Mouse (Mus musculus) stomach, embryonic 14.5 days (tissue): ENCODE measurements around the gene Trim8. TPM values are rescaled to one million over a fixed set of nuclear protein-coding genes. Genes with fewer than 3 reads are reported as not detected.

Source experiments
- ATAC-seq: fragments of 200-750 bp; cut with Nextera tagmentation; 2 replicates; pipeline ENCODE4 v1.8.0; 2017; ENCODE audit warnings: low read depth, moderate TSS enrichment; ENCODE audit not compliant: insufficient number of reproducible peaks, insufficient read depth, low FRiP score
- H3K27ac ChIP-seq: fragments of 300-500 bp; sonication (generic); 2 replicates; pipeline ENCODE4 v1.5.1; 2014; ENCODE audit warnings: mild to moderate bottlenecking, low read length, moderate library complexity, mixed read lengths
- H3K27me3 ChIP-seq: fragments of 300-500 bp; sonication (generic); 2 replicates; pipeline ENCODE4 v1.6.1; 2014; ENCODE audit warnings: low read length, control low read depth, mixed read lengths; ENCODE audit not compliant: control insufficient read depth, insufficient read depth
- H3K36me3 ChIP-seq: fragments of 300-500 bp; sonication (generic); 2 replicates; pipeline ENCODE4 v1.6.1; 2014; ENCODE audit warnings: mild to moderate bottlenecking, control low read depth, low read length, moderate library complexity, mixed read lengths; ENCODE audit not compliant: control insufficient read depth, insufficient read depth
- H3K4me1 ChIP-seq: fragments of 300-500 bp; sonication (generic); 2 replicates; pipeline ENCODE4 v1.6.1; 2014; ENCODE audit warnings: low read length, control low read depth, mixed read lengths; ENCODE audit not compliant: control insufficient read depth, insufficient read depth
- H3K4me2 ChIP-seq: fragments of 300-500 bp; sonication (generic); replicated peaks from 2 replicates; pipeline ENCODE4 v1.6.1; 2014; ENCODE audit warnings: low read depth, low read length, control low read depth
- H3K4me3 ChIP-seq: fragments of 300-500 bp; sonication (generic); 2 replicates; pipeline ENCODE4 v1.5.1; 2014; ENCODE audit warnings: low read depth, low read length, control low read depth
- H3K9ac ChIP-seq: fragments of 300-500 bp; sonication (generic); replicated peaks from 2 replicates; pipeline ENCODE4 v1.6.1; 2014; ENCODE audit warnings: low read depth, mild to moderate bottlenecking, control low read depth, low read length, moderate library complexity, mixed read lengths
- H3K9me3 ChIP-seq: fragments of 300-500 bp; sonication (generic); 2 replicates; pipeline ENCODE4 v1.6.1; 2016; ENCODE audit warnings: low read depth, low read length, control low read depth; ENCODE audit not compliant: control insufficient read depth
- WGBS: fragments of 180-500 bp; shearing (Covaris S2); extraction: QIAGEN DNeasy Blood & Tissue Kit; methylation state at CpG from one replicate; pipeline ENCODE4 v1.1.7; 2014; 5-methylcytosine and 5-hydroxymethylcytosine counted together
- polyA plus RNA-seq: library from polyadenylated mRNA; unstranded; fragments of >200 nt; fragmentation: Nextera tagmentation; extraction: Ambion mirVana; gene quantifications from 2 replicates; pipeline ENCODE4 v1.2.1, GENCODE M21; 2014

The Trim8 gene
- polyA plus RNA-seq, 1 experiment from 2014 or later = 22.3 TPM

- peaks cover 56% of the 10 kb centered on the region for H3K4me1 ChIP-seq
- peaks cover 35% of the 10 kb centered on the region for H3K36me3 ChIP-seq
- H3K27ac ChIP-seq = peak overlapping the region; percentile 100; the same call in 1 of the 2 replicates
- H3K9ac ChIP-seq = peak overlapping the region; percentile 98; the same call in 1 of the 2 replicates
- 55% methylated on average over 9 of the region's 9 CpGs for WGBS
- peak overlapping the region; percentile 90 for H3K4me2 ChIP-seq
- H3K27me3 ChIP-seq = no peaks in the 10 kb centered on the region
- H3K9me3 ChIP-seq = no peaks in the 10 kb centered on the region
- peak overlapping the region; percentile 95 for H3K4me3 ChIP-seq
- ATAC-seq = no peak
Observed at GRCm38 (mm10) chr19:46504822-46505417, 3.4 kb downstream of the Trim8 start.

GRCm38 (mm10) chr19:46505646-46506371 lies 4.3 kb downstream of the Trim8 start:
- ATAC-seq = no peak
- Histone ChIP-seq H3K4me2 (peak overlapping the region; percentile 90), H3K36me3 (peaks cover 42% of the 10 kb centered on the region), H3K9me3 (no peaks in the 10 kb centered on the region), H3K9ac (no peak overlapping the region; the same call in 1 of the 2 replicates), H3K4me3 (peak overlapping the region; percentile 95; the same call in 1 of the 2 replicates), H3K27ac (peak overlapping the region; percentile 6; the same call in 1 of the 2 replicates), H3K4me1 (peaks cover 62% of the 10 kb centered on the region), H3K27me3 (no peaks in the 10 kb centered on the region)
- WGBS = 79% methylated on average over 8 of the region's 8 CpGs

- no peaks in the 10 kb centered on the region for H3K9me3 ChIP-seq
- no peak overlapping the region for H3K27ac ChIP-seq
- H3K4me1 ChIP-seq = peaks cover 62% of the 10 kb centered on the region
- 60% methylated on average over 3 of the region's 3 CpGs for WGBS
- H3K36me3 ChIP-seq = peaks cover 42% of the 10 kb centered on the region
- H3K27me3 ChIP-seq = no peaks in the 10 kb centered on the region
- no peak for ATAC-seq
- H3K9ac ChIP-seq = no peak overlapping the region; the same call in 1 of the 2 replicates
- peak overlapping the region; percentile 90; the same call in 1 of the 2 replicates for H3K4me2 ChIP-seq
- H3K4me3 ChIP-seq = no peak overlapping the region
Observed at GRCm38 (mm10) chr19:46506372-46506717, 4.8 kb downstream of the Trim8 start.

GRCm38 (mm10) chr19:46507181-46507581 lies 5.7 kb downstream of the Trim8 start:
- 75% methylated on average over 8 of the region's 8 CpGs for WGBS
- Histone ChIP-seq H3K36me3 (peaks cover 47% of the 10 kb centered on the region), H3K9ac (no peak overlapping the region), H3K9me3 (no peaks in the 10 kb centered on the region), H3K4me1 (peaks cover 62% of the 10 kb centered on the region), H3K27ac (peak overlapping the region; percentile 33; the same call in 1 of the 2 replicates), H3K4me2 (no peak overlapping the region), H3K27me3 (no peaks in the 10 kb centered on the region), H3K4me3 (no peak overlapping the region)
- ATAC-seq = no peak

- no peak for ATAC-seq
- peaks cover 53% of the 10 kb centered on the region for H3K36me3 ChIP-seq
Observed at GRCm38 (mm10) chr19:46507806-46508205, 6.3 kb downstream of the Trim8 start.

GRCm38 (mm10) chr19:46508738-46509137 lies 7.2 kb downstream of the Trim8 start:
- no peak for ATAC-seq
- Histone ChIP-seq H3K9ac (peak overlapping the region; percentile 14; the same call in 1 of the 2 replicates), H3K36me3 (peaks cover 61% of the 10 kb centered on the region)

More at GRCm38 (mm10) chr19:46507806-46508205, 6.3 kb downstream of the Trim8 start:
- 66% methylated on average over 1 of the region's 1 CpGs for WGBS
- Histone ChIP-seq H3K27me3 (no peaks in the 10 kb centered on the region), H3K4me1 (peaks cover 62% of the 10 kb centered on the region), H3K27ac (peak overlapping the region; percentile 39; the same call in 1 of the 2 replicates), H3K9ac (no peak overlapping the region), H3K4me3 (no peak overlapping the region), H3K9me3 (no peaks in the 10 kb centered on the region), H3K4me2 (no peak overlapping the region)

GRCm38 (mm10) chr19:46509202-46509601 lies 7.7 kb downstream of the Trim8 start:
- Histone ChIP-seq H3K9me3 (no peaks in the 10 kb centered on the region), H3K4me2 (no peak overlapping the region), H3K36me3 (peaks cover 66% of the 10 kb centered on the region), H3K9ac (0 out of 2 replicates have a peak overlapping the region, but pooled peaks have one; percentile 14), H3K27me3 (no peaks in the 10 kb centered on the region), H3K4me1 (peaks cover 62% of the 10 kb centered on the region), H3K4me3 (no peak overlapping the region), H3K27ac (peak overlapping the region; percentile 44; the same call in 1 of the 2 replicates)
- no peak for ATAC-seq
- WGBS = 62% methylated on average over 3 of the region's 3 CpGs

More at GRCm38 (mm10) chr19:46508738-46509137, 7.2 kb downstream of the Trim8 start:
- WGBS = 52% methylated on average over 3 of the region's 3 CpGs
- no peaks in the 10 kb centered on the region for H3K9me3 ChIP-seq
- H3K27ac ChIP-seq = peak overlapping the region; percentile 44; the same call in 1 of the 2 replicates
- H3K4me1 ChIP-seq = peaks cover 62% of the 10 kb centered on the region
- no peak overlapping the region for H3K4me3 ChIP-seq
- H3K4me2 ChIP-seq = no peak overlapping the region
- no peaks in the 10 kb centered on the region for H3K27me3 ChIP-seq

- H3K4me1 ChIP-seq = peaks cover 57% of the 10 kb centered on the region
- H3K4me3 ChIP-seq = no peak overlapping the region
- no peak for ATAC-seq
- no peak overlapping the region; the same call in 1 of the 2 replicates for H3K27ac ChIP-seq
- no peaks in the 10 kb centered on the region for H3K27me3 ChIP-seq
- H3K9me3 ChIP-seq = no peaks in the 10 kb centered on the region
- 88% methylated on average over 4 of the region's 4 CpGs for WGBS
- H3K9ac ChIP-seq = no peak overlapping the region
- H3K36me3 ChIP-seq = peaks cover 71% of the 10 kb centered on the region
- H3K4me2 ChIP-seq = no peak overlapping the region
Observed at GRCm38 (mm10) chr19:46509736-46510135, 8.2 kb downstream of the Trim8 start.
